ENCODE assay signal across 17 mouse cellular contexts in the genomic region with DNA sequence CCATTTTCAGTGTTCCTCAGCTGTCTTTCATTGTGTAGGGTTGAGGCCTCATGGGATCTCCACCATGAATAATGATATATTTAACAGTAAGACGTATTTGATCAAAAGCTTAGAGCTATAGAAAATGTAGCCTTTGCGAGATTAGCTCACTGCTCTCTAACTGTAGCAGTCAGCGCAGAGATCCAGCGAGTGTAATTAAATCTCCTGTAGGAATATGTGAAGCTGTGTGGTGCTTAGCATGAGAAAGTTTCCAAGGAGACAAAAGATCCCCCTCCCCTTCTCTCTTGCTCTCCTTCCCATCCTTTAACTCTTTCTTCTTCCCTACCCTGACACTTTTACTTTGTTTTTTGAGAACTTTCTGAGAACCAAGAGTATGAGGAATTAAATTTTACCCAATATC.
"Had no signal": no experiment of that assay in that cellular context is flagged by ENCODE, and none has a peak within 500 bp of the region (broad histone marks: within the 10 kb centered on the region; RNA-seq: fewer than 3 reads in every experiment).

No protein-coding gene starts in this region.

- H3K4me2 ChIP-seq: liver, embryonic 13.5 days; neural tube, embryonic 13.5 days; stomach, embryonic 15.5 days had no signal

- H3K36me3 ChIP-seq: liver, embryonic 13.5 days; neural tube, embryonic 13.5 days; stomach, embryonic 15.5 days had no signal

- DNase-seq: kidney, adult 18-20 months; kidney, adult 9 months; kidney, postnatal 25 days; layer of hippocampus, adult 9-11 months; liver, embryonic 13.5 days; lung, adult 2 months; lung, postnatal 14 days; lung, postnatal 4 days; retina, postnatal 1 day; right cerebral cortex, postnatal 25 days; spleen, adult 18-20 months; thymus, postnatal 25 days had no signal

- H3K9me3 ChIP-seq: liver, embryonic 13.5 days; neural tube, embryonic 13.5 days; stomach, embryonic 15.5 days had no signal

- H3K27me3 ChIP-seq: liver, embryonic 13.5 days; neural tube, embryonic 13.5 days; stomach, embryonic 15.5 days had no signal

- H3K9ac ChIP-seq: liver, embryonic 13.5 days; neural tube, embryonic 13.5 days; stomach, embryonic 15.5 days had no signal

- H3K4me1 ChIP-seq: liver, embryonic 13.5 days; neural tube, embryonic 13.5 days; stomach, embryonic 15.5 days had no signal

- H3K27ac ChIP-seq: kidney, postnatal 0 days; layer of hippocampus, adult 2 months; liver, embryonic 13.5 days; neural tube, embryonic 13.5 days; stomach, embryonic 15.5 days had no signal

- H3K4me3 ChIP-seq: layer of hippocampus, adult 2 months; liver, embryonic 13.5 days; myocyte; neural tube, embryonic 13.5 days; stomach, embryonic 15.5 days had no signal
